Mouse (Mus musculus) forebrain, embryonic 11.5 days (tissue): Measurements from ENCODE around the gene Stard10. TPM values are rescaled to one million over a fixed set of nuclear protein-coding genes. Genes with fewer than 3 reads are reported as not detected.

Experiments used
- ATAC-seq: fragments of 200-750 bp; cut with Nextera tagmentation; replicated peaks from 2 replicates; pipeline ENCODE4 v1.8.0; 2017; ENCODE audit warnings: moderate TSS enrichment; ENCODE audit not compliant: low FRiP score
- DNase-seq: peaks from one replicate; pipeline ENCODE4 v3.0.0-alpha.2; 2017; ENCODE audit warnings: low spot score
- H3K27ac ChIP-seq: fragments of 300-500 bp; sonication (generic); 2 replicates; pipeline ENCODE4 v1.5.1; 2014; ENCODE audit warnings: low read depth, low read length
- H3K27me3 ChIP-seq: fragments of 300-500 bp; sonication (generic); 2 replicates; pipeline ENCODE4 v1.6.1; 2014; ENCODE audit warnings: mild to moderate bottlenecking, low read length, mixed read lengths; ENCODE audit not compliant: control insufficient read depth, insufficient read depth
- H3K36me3 ChIP-seq: fragments of 300-500 bp; sonication (generic); 2 replicates; pipeline ENCODE4 v1.6.1; 2014; ENCODE audit warnings: mild to moderate bottlenecking, low read length, moderate library complexity, mixed read lengths; ENCODE audit not compliant: control insufficient read depth, insufficient read depth
- H3K4me1 ChIP-seq: fragments of 300-500 bp; sonication (generic); replicated peaks from 2 replicates; pipeline ENCODE4 v1.6.1; 2014; ENCODE audit warnings: low read length, mixed read lengths; ENCODE audit not compliant: control insufficient read depth, insufficient read depth
- H3K4me2 ChIP-seq: fragments of 300-500 bp; sonication (generic); 2 replicates; pipeline ENCODE4 v1.6.1; 2014; ENCODE audit warnings: low read depth, mild to moderate bottlenecking, low read length, moderate library complexity, mixed read lengths; ENCODE audit not compliant: severe bottlenecking
- H3K4me3 ChIP-seq: fragments of 300-500 bp; sonication (generic); 2 replicates; pipeline ENCODE4 v1.5.1; 2014; ENCODE audit warnings: low read depth, low read length
- H3K9ac ChIP-seq: fragments of 300-500 bp; sonication (generic); 2 replicates; pipeline ENCODE4 v1.6.1; 2014; ENCODE audit warnings: low read length
- H3K9me3 ChIP-seq: fragments of 300-500 bp; sonication (generic); 2 replicates; pipeline ENCODE4 v1.6.1; 2016; ENCODE audit warnings: low read length, mixed read lengths; ENCODE audit not compliant: control insufficient read depth
- WGBS: fragments of 180-500 bp; shearing (Covaris S2); extraction: QIAGEN DNeasy Blood & Tissue Kit; methylation state at CpG from one replicate; pipeline ENCODE4 v1.1.7; 2014; 5-methylcytosine and 5-hydroxymethylcytosine counted together
- polyA plus RNA-seq: library from polyadenylated mRNA; unstranded; fragments of >200 nt; fragmentation: Nextera tagmentation; extraction: Ambion mirVana; gene quantifications from 2 replicates; pipeline ENCODE4 v1.2.1, GENCODE M21; 2014

Stard10 gene
- polyA plus RNA-seq, 1 experiment from 2014 or later: 6.3 TPM

GRCm38 (mm10) chr7:101320399-101321217 lies 3.7 kb downstream of the Stard10 start:
- no peak overlapping the region for H3K27ac ChIP-seq
- peak overlapping the region; percentile 73 for H3K9ac ChIP-seq

GRCm38 (mm10) chr7:101321218-101321827 lies 4.4 kb downstream of the Stard10 start:
- Histone ChIP-seq H3K4me1 (peaks cover 3% of the 10 kb centered on the region; the same call in 1 of the 2 replicates), H3K4me2 (peak overlapping the region; percentile 99), H3K4me3 (peak overlapping the region; percentile 79), H3K27me3 (peaks cover 7% of the 10 kb centered on the region), H3K9me3 (no peaks in the 10 kb centered on the region), H3K36me3 (no peaks in the 10 kb centered on the region), H3K27ac (no peak overlapping the region), H3K9ac (peak overlapping the region; percentile 73)
- ATAC-seq (peak; percentile 78), DNase-seq (peak; percentile 77)
- WGBS: under 1% methylated on average over 47 of the region's 61 CpGs

More at GRCm38 (mm10) chr7:101320399-101321217, 3.7 kb downstream of the Stard10 start:
- H3K27me3 ChIP-seq: peaks cover 7% of the 10 kb centered on the region
- WGBS: 6% methylated on average over 23 of the region's 37 CpGs
- DNase-seq: peak; percentile 81
- peaks cover 3% of the 10 kb centered on the region; the same call in 1 of the 2 replicates for H3K4me1 ChIP-seq
- H3K36me3 ChIP-seq: no peaks in the 10 kb centered on the region
- H3K9me3 ChIP-seq: no peaks in the 10 kb centered on the region
- peak overlapping the region; percentile 79 for H3K4me3 ChIP-seq
- peak overlapping the region; percentile 99 for H3K4me2 ChIP-seq
- peak; percentile 78 for ATAC-seq

- H3K4me3 ChIP-seq: no peak overlapping the region
- WGBS: 67% methylated on average over 4 of the region's 4 CpGs
- H3K27me3 ChIP-seq: peaks cover 5% of the 10 kb centered on the region
- no peak overlapping the region for H3K27ac ChIP-seq
- H3K9ac ChIP-seq: no peak overlapping the region
- no peaks in the 10 kb centered on the region for H3K36me3 ChIP-seq
- DNase-seq (no peak), ATAC-seq (no peak)
- peak overlapping the region; percentile 8; the same call in 1 of the 2 replicates for H3K4me2 ChIP-seq
- no peaks in the 10 kb centered on the region for H3K9me3 ChIP-seq
- H3K4me1 ChIP-seq: peaks cover 3% of the 10 kb centered on the region; the same call in 1 of the 2 replicates
Observed at GRCm38 (mm10) chr7:101323141-101323594, 6.3 kb downstream of the Stard10 start.

GRCm38 (mm10) chr7:101324142-101324962 lies 7.5 kb downstream of the Stard10 start:
- Histone ChIP-seq H3K9ac (no peak overlapping the region), H3K27me3 (peaks cover 5% of the 10 kb centered on the region), H3K4me2 (no peak overlapping the region), H3K27ac (no peak overlapping the region), H3K9me3 (no peaks in the 10 kb centered on the region), H3K4me3 (no peak overlapping the region), H3K4me1 (peaks cover 3% of the 10 kb centered on the region; the same call in 1 of the 2 replicates), H3K36me3 (no peaks in the 10 kb centered on the region)
- WGBS: 66% methylated on average over 6 of the region's 6 CpGs
- no peak for ATAC-seq
- no peak for DNase-seq

GRCm38 (mm10) chr7:101326006-101326405 lies 9.1 kb downstream of the Stard10 start:
- no peak overlapping the region for H3K27ac ChIP-seq
- no peaks in the 10 kb centered on the region for H3K9me3 ChIP-seq
- no peak overlapping the region for H3K9ac ChIP-seq
- H3K36me3 ChIP-seq: no peaks in the 10 kb centered on the region
- no peak overlapping the region for H3K4me2 ChIP-seq
- 86% methylated on average over 5 of the region's 5 CpGs for WGBS
- H3K27me3 ChIP-seq: peaks cover 5% of the 10 kb centered on the region; the same call in 1 of the 2 replicates
- H3K4me1 ChIP-seq: peaks cover 3% of the 10 kb centered on the region; the same call in 1 of the 2 replicates
- no peak for DNase-seq
- no peak for ATAC-seq
- H3K4me3 ChIP-seq: no peak overlapping the region

- H3K4me2 ChIP-seq: no peak overlapping the region
- WGBS: 64% methylated on average over 5 of the region's 5 CpGs
- H3K4me1 ChIP-seq: no peaks in the 10 kb centered on the region; the same call in 1 of the 2 replicates
- DNase-seq: no peak
- H3K4me3 ChIP-seq: no peak overlapping the region
- H3K27ac ChIP-seq: no peak overlapping the region
- no peaks in the 10 kb centered on the region for H3K9me3 ChIP-seq
- no peaks in the 10 kb centered on the region; the same call in 1 of the 2 replicates for H3K27me3 ChIP-seq
- no peaks in the 10 kb centered on the region for H3K36me3 ChIP-seq
- ATAC-seq: no peak
- H3K9ac ChIP-seq: no peak overlapping the region
Observed at GRCm38 (mm10) chr7:101327263-101327662, 10.4 kb downstream of the Stard10 start.

- Histone ChIP-seq H3K4me2 (no peak overlapping the region), H3K4me3 (no peak overlapping the region), H3K36me3 (no peaks in the 10 kb centered on the region), H3K4me1 (no peaks in the 10 kb centered on the region; the same call in 1 of the 2 replicates), H3K9ac (no peak overlapping the region), H3K9me3 (no peaks in the 10 kb centered on the region), H3K27ac (no peak overlapping the region), H3K27me3 (no peaks in the 10 kb centered on the region)
- WGBS: 87% methylated on average over 2 of the region's 2 CpGs
- ATAC-seq: no peak
- DNase-seq: no peak
Observed at GRCm38 (mm10) chr7:101327786-101328185, 10.9 kb downstream of the Stard10 start.

- H3K27me3 ChIP-seq: no peaks in the 10 kb centered on the region
- H3K4me3 ChIP-seq: no peak overlapping the region
- H3K27ac ChIP-seq: no peak overlapping the region
- no peak overlapping the region for H3K9ac ChIP-seq
- H3K4me2 ChIP-seq: no peak overlapping the region
- no peaks in the 10 kb centered on the region; the same call in 1 of the 2 replicates for H3K4me1 ChIP-seq
- no peak for DNase-seq
- no peaks in the 10 kb centered on the region for H3K36me3 ChIP-seq
- H3K9me3 ChIP-seq: no peaks in the 10 kb centered on the region
- WGBS: 64% methylated on average over 4 of the region's 4 CpGs
- no peak for ATAC-seq
Observed at GRCm38 (mm10) chr7:101328621-101329158, 11.8 kb downstream of the Stard10 start.
